Mouse (Mus musculus) erythroid progenitor cell, adult 5-6 weeks (primary cell): ENCODE results near the gene Kpnb1. TPM values are rescaled to one million over a fixed set of nuclear protein-coding genes. Genes with fewer than 3 reads are reported as not detected.
"Not testable (repeated sequence)": the region's sequence is repeated elsewhere in the genome, so short reads cannot be mapped to it uniquely, and the experiment has no call there.

ENCODE experiments used
- ATAC-seq: replicated peaks from 2 replicates; pipeline ENCODE4 v1.8.0; 2016; ENCODE audit warnings: moderate number of reproducible peaks, mild to moderate bottlenecking, moderate TSS enrichment, inconsistent platforms; ENCODE audit not compliant: poor library complexity, low FRiP score, severe bottlenecking
- total RNA-seq, 2 experiments: library from RNA; stranded (forward) in 1 of 2; stranded (reverse) in 1 of 2; fragments of 150-400 nt in 1 of 2; fragments of 186-747, 209-891 nt in 1 of 2; gene quantifications; 2 replicates each; pipeline versions ENCODE4 v1.2.3 to v1.2.4; 2015 to 2017; ENCODE audit warnings: low replicate concordance in 2 of 2

Gene Kpnb1
- total RNA-seq (2015; ENCODE audit: low replicate concordance) = 116 and 118 TPM in 2 replicates
- 267 and 391 TPM in 2 replicates for total RNA-seq (2017; ENCODE audit: low replicate concordance)

DNA sequence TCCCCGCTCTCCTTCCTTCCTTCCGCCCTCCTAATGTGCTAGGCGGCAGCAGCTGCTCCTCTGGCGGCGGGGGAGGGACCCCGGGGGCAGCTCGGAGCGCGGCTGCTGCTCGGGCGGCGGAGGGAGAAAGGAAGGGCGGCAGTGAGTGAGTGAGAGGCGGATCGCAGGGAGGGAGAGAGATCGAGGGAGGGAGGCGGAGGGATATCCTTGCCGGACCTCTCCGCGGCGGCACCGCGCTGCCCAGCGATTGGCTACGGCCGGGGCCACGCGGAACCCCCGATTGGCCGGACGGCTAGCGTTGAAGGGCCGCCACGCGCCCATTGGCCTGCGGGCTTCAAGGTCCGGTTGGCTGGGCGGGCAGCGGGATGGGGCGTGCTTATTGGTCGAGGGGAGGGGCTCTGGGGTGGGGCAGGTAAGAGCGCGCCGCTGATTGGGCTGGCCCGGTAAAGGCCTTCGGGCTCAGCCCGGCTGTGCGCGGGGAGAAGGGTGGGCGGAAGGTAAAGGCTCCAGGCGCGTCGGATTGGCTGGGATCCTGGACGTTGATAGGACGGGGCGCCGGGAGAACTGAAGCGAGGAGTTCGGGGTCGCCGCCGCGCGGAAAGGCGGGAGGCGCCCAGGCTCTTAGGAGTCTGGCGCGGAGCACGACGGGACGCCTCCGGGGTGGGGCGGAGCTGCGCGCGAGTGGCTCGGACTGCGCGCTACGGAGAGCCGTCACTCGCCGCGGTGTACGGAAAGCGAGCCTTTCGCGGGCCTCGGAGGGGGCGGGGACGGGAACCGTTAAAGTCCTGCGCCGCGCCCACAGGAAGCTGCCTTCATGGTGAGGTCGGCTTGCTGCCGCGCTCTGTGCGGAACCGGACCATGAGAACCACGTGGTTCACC, at the start of gene Kpnb1:
TSS of gene Kpnb1 (minus strand) at position 118 of the 879 bp plus-strand sequence.
- peak; percentile 85 for ATAC-seq

DNA sequence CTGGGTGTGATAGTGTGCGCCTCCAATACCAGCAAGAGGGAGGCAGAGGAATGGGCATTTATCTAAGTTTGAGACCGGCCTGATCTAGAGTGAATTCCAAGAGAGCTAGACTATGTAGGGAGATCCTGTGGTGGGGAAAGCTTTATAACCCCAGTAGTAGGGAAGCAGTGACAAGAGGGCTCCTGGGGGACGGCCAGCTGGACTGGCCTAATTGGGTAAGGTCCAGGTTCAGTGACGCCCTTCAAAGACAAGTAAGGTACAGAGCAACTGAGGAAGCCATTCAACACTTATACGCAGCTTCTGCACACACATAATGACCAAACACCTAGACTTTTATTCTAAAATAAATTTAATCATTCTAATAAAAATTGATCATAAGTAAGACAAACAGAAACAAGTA, 44.8 kb upstream of the Kpnb1 start:
- ATAC-seq = no peak

DNA sequence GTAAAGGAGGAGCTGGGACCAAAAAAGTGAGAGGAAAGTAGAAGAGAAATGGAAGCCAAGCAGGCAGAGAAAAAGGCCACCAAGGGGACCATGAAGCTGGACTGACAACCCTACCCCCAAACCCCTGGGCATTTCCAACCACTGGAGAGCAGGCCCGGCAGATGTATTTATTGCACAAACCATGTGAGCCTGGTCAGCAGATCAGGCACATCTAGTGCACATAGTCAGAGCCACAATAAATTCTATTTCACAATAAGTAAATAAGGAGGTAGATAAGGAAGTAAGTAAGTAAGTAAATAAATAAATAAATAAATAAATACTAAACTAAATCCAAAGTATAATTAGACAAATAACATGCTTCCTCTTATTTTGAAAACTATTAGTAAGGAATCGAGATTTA, 41.7 kb upstream of the Kpnb1 start:
- no peak for ATAC-seq

DNA sequence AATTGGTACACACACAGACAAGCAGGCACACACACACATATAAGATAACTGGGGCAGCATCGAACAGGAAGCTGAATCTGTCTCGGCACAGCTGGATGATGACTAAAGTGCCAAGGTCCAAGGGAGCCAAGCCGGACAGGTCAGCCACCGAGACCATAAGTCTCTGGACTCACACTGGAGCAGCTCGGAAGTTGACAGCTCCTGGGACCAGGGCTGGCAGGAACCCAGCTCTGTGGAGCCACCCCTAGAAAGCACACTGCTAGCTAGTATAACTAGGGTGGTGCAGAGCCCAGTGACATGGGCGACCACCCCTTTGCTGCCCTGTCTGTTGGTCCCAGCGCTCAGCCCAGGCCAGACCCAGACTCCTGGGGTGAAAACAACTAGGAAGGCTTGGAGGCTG, 41.3 kb upstream of the Kpnb1 start:
- no peak for ATAC-seq

DNA sequence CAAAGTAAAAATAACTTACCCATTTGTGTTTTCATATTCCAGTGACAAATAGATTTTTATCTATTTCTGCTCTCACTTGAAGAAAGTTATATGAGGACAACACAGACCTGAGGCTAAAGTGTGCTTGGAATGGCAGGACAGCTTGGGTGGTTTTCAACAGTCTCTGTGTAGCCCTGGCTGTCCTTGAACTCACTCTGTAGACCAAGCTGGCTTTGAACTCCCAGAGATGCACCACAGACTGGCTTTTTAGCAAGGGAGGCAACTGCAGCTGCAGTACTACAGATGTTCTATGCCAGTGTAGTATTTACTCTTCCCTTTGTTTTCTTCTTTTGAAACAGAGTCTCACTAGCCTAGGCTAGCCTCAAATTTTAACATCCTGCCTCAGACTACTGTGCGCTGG, 38.5 kb upstream of the Kpnb1 start:
- no peak for ATAC-seq

DNA sequence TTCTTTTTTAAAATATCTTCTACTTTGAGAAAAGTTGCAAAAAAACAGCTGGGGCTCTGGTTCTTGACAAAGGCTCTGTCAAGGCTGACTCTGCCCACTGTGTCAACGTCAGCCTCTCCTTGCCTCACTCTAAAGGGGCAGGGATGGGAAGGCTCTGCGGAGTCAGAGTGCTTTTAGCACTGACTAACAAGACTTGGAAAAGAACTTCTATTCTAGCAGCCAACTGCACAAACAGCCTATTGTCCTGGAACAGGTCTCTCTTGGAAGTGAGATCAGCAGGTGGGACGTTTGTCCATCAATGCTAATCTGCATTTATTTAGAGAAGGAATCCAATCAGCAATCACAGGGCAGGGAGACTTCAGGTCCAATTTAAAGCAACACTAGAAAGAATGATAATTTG, 35.8 kb upstream of the Kpnb1 start:
- no peak for ATAC-seq

DNA sequence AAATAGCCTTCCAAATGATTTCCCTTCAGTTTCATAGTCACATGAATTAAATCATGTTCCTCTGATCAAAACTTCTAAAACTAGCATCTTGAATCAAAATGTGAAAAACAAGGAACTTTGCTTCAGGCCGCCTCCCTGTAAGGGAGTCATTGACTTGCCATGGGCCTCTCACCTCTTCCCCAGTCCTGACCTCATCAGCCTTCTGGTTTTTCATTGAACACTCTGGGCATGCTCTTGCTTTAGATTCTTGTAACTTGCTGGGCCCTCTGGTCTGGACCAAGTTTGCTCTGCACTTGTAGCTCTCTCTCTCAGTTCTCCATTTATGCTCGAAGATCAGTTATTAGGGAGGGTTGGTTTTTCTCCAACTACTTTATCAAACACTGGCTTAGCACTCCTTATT, 33.9 kb upstream of the Kpnb1 start:
- ATAC-seq = no peak

DNA sequence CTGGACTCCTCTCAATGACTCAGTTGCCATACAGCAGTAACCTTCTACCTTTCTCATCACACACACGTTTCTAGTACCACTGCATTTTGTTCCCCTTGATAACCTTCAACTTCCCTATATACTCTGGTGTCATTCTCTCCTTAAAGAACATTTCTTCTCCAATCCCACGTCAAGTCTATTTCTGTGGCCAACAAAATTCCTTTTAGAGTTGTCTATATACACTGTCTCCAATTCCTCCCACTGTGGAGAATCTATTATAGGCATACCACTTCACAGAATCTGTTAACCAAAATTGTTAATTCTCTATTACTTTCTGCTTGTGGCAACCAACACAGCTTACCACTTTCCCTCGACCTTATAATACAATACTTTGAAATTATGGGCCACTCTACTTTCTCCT, 32.5 kb upstream of the Kpnb1 start:
- no peak for ATAC-seq

DNA sequence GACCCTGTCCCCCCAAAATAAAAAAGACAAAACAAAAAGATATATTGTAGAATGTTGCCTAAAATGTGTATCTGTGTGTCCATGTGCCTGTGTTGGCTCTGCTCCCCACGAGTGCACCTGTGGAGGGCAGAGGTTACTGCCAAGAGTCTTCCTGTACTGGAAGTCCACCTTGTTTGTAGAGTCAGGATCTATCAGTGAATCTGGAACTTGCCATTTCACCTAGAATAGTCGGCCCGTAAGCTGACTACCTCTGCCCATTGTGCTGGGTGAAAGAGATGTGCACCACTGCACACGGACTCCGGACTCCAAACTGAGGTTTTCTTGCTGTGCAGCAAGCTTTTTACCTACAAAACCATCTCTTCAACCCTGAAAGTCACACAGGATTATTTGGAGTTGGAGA, 26.7 kb upstream of the Kpnb1 start:
- no peak for ATAC-seq

DNA sequence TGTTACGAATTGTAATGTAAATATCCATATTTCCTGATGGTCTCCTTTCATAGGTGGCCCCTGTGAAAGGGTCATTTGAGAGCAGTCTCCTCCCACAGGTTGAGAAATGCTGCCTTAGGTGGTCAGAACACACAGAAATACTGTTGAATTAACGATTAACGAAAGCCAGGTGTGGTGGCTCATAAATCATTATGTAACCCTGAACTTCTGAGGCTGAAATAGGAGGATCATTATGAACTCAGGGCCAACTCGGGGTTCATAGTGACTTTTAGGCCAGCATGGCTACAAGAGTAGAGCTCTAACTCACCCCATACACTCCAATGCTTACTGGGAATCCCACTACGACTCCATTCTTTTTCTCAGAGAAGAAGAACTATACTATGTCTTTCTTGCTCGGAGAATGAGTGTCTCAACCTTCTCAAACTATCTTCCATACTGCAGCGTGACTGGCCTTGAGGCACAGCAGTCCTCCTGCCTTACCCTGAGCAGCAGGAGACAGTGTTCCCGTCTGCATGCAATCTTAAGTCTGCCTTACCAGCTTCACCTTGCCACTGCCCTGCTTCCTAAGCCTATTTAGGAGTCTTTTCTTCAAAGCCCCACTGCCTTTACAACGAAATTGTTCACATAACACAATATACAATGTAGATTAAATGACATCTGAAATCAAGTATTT, 23.2 kb upstream of the Kpnb1 start:
- ATAC-seq = no peak

DNA sequence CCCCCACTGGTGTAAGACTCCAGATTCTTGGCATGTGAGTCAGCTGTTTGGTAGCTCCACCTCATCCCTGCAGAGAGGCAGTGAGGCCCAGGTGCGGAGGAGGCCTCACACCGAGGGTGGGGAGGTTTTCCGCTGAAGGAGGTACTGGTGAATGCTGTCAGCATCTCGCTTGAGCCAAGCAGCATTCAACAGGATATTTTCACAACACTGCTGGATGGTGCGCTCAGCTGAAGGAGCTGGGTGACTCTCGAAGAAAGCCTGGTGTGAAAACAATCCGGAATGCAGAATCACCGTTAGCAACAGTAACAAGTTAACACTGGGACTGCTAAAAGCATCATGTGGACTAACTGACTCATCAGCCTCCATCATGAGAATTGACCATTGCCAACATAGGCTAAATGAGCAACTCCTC, 19.3 kb upstream of the Kpnb1 start:
- ATAC-seq = no peak

DNA sequence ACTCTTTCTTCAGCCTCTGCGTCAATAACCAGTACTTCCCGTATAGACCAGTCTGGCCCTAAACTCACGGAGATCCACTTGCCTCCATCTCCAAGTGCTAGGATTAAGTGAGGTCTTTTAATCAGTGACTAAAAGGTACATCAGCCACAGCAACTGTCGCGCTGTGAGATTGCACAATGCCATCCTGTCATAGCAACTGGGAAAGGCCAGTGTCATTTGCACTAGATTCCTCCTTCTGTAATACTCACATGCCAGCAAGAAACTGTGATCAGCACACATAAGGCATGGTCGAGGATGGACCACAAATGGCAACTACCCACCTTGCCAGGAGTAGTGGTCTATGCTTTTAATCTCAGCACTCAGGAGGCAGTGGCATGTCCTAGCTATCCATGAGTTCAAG, 11.8 kb upstream of the Kpnb1 start:
- ATAC-seq = no peak

DNA sequence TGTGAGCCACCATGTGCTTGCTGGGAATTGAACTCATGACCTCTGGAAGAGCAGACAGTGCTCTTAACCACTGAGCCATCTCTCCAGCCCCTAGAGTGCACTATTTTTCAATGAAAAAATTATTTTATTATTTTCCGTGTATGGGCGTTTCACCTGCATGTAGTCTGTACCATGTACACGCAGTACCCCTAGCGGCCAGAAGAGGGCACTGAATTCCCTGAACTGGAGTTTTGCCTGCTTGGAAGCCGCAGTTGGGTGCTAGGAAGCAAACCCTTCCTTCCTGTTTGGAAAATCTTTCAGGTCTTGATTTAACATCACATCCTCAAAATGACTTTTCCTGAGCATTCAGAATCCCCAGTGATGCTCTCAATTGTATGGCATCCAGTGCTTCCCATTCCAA, 10.9 kb upstream of the Kpnb1 start:
- ATAC-seq = peak; percentile 77

DNA sequence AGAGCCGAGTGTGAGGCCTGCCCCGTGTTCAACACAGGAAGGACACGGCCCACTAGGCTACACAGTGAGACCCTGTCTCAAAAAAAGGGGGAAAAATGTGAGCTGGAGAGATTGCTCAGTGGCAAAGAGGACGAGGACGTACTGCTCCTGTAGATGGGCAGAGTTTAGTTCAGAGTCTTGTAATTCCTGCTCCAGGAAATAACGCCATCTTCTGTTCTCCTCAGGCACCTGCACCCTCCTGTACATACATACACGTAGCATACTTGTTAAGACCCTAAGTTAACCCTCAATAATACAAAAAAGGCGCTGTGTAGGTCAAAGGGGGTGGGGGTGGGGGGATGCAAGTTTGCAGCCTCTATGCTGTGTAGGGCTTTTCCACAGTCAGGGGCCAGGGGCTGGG, 9.3 kb upstream of the Kpnb1 start:
- no peak for ATAC-seq

DNA sequence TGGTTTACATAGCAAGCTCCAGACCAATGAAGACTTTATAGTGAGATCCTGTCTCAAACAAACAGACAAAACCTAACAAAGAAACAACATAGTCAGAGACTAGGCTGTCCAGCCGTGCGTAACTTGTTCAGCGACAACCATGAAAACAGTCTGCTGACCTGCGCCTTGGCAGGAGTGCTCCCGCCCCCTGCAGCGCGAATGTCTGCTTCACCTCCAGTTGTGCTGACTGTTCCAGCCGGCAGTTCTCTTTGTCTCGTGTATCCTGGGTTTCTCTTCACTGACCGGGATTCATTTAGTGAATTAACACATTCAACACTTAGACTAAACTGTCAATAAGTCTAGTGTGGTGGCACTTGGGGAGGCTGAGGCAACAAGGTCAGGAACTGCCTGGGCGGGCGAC, 8.9 kb upstream of the Kpnb1 start:
- ATAC-seq = no peak

DNA sequence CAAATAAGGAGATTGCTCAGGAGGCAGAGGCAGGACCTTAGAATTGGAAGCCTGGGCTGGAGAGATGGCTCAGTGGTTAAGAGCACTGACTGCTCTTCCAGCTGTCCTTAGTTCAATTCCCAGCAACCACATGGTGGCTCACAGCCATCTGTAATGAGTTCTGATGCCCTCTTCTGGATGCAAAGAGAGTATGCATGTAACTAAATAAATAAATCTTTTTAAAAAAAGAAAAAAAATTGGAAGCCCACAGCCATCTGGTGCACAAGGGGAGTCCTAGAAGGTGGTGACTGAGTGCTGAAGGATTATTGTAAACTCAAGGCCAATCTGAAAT, 4.9 kb upstream of the Kpnb1 start:
- no peak for ATAC-seq

DNA sequence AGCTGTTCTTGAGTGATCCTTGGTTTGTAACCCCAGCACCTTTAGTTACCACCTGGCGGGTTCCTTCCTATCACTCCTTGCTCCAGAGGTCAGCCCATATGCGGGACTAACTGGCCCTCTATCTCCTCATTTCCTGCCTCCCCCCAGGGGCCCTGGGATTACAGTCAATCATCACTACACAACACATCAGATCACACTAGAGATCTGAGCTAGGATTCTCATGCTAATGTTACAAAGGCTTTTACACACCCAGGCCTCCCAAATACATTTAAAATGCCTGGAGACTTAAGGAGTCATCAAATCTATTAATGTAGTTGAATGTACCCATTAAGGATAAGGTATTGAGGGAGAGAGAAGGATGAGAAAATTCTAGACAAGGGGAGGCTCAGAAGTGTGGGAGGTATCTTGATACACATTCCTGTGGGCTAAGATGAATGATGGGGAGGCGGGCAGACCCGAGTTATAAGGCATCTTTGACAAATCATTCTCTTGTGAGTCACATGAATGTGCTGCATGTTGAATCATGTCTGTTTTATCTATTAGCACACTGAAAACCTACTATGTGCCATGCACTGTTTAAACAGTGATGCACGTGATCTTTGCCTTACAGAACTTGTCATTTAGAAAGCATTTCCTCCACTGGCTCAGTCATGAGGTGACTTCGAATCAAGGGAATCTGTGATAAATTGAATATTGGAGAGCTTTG, 4.4 kb upstream of the Kpnb1 start:
- ATAC-seq = no peak

DNA sequence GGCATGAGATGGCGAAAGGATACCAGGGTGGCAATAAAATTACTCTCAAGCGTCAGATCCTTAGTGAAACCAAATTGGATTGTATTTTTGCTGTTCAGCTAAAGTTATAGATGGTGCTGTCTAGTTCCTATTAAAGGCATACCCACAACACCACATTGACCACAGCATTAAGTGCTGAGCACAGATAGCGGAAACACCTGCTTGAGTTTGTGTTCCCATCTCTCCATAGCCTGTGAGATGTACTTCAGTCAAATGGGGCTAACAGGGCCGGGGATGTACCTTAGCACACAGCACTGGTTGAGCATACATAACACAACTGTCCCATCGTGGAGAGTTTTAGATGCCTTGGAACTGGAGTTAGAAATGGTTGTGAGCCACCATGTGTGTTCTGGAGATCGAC, 3.3 kb upstream of the Kpnb1 start:
- no peak for ATAC-seq

DNA sequence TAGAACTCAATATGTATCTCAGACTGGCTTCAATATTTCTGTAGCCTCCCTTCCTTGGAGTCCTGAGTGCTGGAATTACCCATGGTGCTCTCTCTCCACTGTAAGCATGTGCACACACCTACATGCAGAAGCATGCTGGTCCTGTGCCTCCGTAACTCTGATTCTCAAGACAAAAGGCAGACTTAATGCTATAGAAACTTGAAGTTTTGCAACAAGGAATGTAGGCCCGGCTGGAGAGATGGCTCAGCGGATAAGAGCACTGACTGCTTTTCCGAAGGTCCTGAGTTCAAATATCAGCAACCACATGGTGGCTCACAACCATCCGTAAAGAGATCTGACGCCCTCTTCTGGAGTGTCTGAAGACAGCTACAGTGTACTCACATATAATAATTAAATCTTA, 2.0 kb upstream of the Kpnb1 start:
- not testable (repeated sequence) for ATAC-seq

DNA sequence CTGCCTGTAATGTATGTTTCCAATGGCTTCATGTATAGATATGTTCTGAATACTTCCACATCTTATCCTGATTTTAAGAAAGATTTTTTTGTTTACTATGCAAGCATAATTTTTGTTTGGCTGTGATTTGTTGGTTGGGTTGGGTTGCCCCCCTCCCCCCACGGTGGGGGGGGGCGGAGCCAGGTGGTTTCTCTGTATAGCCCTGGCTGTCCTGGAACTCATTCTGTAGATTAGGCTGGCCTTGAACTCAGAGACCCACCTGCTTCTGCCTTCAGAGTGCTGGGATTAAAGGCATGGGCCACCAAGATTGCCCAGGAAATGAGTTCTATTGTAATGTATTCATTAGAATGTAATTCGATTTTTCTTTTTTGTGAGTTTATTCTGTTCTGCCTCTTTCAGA, 1.6 kb upstream of the Kpnb1 start:
- ATAC-seq = no peak

DNA sequence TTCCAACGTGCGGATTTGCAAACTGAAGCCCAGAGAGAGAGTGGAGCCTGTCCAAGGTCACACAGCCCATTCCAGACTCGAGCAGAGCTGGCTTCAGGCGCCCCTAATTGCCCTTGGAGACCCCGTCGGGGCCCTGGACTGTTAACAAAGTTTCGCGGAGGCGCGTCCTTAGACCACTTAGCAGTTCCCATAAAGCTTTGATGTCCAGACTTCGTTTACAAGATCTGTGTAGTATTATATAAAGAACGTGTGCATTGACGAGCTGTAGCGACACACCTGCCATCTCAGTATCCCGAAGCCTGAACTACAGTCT, 918 bp upstream of the Kpnb1 start:
- no peak for ATAC-seq
